Mouse (Mus musculus) naive thymus-derived CD4-positive, alpha-beta T cell, adult 2 months (primary cell): Measurements from ENCODE around the gene Cdc42bpa.
A peak's percentile ranks its signal among the peaks of the same experiment; 100 is the strongest.

Experiments
- DNase-seq: peaks from one replicate; pipeline ENCODE4 v3.0.0-alpha.2; 2011; ENCODE audit warnings: low read depth

Gene Cdc42bpa

DNA sequence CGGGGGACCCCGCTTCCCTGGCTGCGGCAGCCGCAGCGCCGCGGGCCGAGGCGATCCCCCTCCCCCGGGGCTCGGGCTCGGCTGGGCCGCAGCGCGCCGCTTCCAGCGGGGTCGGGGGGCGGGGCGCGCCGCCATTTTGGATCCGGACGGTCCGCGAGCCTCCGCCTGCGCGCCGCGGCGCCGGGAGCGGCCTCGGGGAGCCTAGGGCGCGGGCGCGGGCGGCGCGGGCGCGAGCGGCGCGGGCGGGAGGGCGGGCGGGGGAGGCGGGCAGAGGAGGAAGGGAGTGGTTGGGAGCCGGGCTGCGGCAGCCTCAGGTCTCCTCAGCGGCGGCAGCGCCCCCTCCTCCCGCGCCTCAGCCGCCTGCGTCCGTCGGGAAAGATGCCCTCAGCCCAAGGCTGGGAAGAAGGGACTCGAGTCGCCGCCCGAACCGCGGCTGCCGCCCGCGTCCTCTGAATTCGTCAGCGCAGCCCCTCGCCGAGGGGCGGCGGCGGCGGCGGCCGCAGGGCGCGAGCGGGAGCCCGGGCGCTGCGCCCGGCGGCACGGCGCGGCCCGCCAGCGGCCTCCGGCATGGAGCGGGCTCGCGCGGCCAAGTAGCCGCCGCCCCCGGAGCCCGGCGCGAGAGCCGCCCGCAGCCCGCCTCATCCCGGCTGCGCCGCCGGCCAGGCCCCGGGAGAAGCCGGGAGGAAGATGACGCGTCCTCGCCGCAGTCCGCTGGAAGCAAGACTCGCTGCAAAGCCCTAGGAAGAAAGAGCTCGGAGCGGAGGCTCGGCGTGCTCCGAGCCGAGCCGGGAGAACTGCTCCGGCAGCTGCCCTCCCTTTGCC, at the start of gene Cdc42bpa:
Gene Cdc42bpa (plus strand): TSS at position 752 of the 822 bp plus-strand sequence.
- DNase-seq, result peak; percentile 45

DNA sequence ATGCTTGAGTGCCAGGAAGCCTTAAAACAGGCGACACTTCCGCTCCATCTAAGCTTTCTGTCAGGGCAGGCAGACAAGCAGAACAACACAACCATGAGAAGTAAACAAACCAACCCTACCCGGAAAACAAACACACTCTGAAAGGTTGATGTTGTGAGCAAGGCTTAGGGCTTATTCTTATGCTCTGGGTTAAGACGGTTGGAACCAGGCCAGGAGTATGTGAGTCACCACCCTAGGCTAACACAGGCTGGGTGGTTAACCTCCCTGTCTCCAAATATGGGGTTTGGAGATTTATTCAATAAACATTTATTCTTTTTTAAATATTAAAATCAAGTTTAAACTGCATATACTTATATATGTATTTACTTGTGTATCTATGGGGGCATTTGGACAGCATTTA, 46.8 kb upstream of the Cdc42bpa start:
- DNase-seq, result no peak

DNA sequence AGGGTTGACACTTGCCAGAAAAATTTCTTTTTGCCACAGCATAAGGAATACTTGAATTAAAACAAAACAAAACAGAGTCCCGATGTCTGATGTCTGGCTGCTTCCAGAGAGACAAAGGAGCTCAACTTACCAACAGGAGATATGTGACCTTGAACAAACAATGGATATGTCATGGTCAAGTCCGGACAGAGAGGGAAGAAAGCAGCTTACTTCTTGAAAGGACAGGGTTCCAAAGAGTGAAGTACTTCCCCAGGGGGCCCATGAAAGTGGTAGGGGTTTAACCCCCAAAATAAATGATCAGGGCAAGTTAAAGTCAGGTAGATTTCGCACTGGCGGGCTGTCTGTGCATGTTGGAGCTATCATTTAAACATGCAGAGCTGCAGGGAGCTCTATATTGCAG, 43.2 kb upstream of the Cdc42bpa start:
- DNase-seq, result no peak

DNA sequence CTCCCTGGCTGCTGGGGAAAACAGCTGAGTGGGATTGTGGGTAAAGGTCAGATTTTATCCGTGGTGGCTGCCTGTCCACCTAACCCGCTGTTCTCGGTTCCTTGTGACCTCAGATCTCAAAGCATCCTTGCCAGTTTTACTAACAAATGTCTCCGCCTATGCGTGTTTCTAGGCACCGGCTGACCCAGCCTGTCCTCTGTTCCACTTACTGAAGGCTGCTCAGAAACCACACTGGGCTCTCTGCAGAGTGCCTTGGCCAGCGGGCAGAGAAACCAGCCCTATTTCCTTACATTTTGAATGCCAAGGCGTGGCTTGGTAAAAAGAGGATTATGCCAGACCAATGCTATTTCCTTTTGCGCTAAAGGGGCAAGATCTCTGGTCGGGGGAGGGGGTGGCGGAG, 42.8 kb upstream of the Cdc42bpa start:
- DNase-seq, result no peak

DNA sequence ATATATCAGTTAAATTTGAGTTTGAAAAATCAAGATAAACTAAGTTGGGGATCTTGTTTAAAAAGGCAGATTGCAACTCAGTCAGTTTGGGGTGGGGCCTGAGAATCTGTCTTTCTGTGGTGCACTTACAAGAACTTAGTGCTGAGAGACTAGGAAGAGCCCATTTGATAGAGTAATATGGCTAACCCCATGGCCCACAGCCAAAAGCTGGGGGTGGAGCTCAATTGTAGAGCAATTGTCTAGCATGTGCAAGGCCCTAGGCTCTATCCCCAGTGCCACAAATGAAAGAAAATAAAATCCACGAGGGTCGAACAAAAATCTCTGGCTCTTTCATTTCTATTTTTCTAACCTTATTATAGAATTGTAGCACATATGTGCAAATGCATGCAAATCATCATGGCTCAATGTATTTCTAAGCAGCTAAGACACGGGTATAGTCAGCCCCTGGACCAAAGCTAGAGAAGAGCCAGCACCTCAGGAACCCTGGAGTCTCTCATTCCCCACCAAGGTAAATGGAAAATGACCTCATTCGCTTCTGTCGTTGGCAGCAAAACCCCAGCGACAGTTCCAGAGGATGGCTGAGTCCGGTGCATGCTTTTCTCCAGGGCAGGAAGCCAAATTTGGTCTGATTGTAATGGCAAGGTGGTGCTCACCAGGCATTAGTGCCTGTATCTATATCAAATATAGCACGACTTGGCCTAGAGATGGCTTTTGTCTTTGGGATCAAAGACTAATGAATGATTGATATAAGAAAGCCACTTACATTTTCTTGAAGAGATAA, 40.4 kb upstream of the Cdc42bpa start:
- DNase-seq, result no peak

DNA sequence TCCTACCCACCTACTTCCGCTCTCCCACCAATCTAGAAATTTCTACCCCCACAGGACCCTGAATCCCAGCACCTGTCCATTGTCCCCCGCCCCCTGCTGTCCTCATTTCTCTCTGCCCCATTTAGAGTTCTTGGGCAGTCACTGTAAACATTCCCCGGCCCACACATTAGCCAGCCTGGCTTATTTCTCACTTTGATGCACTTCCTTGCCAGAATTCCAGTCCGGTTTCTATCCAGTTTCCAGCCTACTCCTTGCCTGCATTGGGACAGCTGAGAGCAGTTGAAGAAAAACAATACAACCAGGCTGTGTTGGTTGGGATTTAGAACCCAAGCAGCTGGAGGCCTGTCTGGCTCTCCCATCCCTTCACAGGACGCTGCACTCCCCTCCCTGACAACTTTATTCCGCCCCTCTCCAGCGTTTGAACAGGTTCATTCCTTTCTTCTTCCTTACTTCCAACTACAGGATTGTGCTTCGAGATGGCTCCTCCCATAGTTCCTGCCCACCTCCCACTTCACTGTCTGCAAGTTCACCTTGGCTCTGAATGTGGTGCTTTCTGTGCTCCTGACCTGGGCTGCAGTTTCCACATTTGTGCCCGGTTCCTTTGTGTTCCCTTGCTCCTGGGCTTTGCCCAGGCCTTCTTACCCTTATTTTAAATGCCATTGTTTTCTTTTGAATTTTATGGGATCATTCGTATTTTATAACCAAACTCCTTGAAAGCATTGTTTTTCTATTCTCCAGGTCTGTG, 36.4 kb upstream of the Cdc42bpa start:
- DNase-seq, result no peak

DNA sequence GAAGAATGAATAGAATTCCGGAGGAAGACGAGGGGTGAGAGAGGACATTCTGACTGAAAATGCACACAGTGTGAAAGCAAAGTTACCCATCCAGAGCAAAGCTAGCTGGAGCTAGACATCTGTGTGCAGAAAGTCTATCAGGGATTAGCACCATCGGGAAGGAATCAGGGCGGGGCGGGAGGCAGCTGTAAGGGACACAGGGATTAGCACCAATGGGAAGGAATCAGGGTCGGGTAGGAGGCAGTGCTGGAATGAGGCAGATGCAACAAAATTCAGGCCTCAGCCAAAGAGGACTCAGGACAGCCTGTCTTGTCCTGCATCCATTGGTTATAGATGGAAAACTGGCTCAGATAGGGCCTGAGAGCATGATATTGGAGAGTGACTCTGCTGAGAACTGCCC, 34.0 kb upstream of the Cdc42bpa start:
- DNase-seq, result no peak

DNA sequence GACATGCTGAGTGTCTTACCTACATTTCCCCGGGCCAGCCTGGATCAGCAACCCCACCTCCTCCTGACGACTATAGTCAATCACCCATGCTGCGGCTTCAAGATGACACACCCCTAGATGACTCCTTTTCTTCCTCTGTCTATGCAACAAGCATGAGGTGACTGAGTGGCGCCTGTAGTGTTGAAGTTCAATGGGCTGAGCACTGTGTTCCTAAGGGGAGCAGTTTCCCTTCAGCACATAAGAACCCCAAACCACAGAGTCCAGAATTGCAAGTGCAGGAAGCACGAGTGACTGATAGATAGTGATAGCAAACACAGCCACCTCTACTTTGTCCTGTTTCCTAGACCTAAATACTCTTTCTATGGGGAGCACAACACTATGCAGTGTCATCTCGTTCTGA, 33.2 kb upstream of the Cdc42bpa start:
- DNase-seq, result no peak

DNA sequence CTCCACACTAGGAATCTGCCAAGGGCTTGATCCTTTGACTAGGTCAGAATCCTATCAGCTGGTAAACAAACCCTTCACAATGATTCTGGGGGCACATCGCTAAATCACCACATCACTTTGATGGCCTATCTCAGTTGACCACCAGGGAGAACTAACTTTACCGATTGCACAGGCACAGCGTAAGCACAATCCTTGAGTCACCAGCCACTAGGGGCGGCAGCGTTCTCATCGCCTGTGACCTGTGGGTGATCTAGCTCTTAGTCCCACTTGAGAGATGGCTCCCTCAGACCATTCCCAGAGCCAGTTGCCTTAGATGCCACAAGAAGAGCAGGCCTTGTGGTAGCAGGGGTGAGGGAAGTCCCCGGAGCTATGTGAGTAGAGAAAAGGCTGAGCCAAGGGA, 31.4 kb upstream of the Cdc42bpa start:
- DNase-seq, result peak; percentile 3

DNA sequence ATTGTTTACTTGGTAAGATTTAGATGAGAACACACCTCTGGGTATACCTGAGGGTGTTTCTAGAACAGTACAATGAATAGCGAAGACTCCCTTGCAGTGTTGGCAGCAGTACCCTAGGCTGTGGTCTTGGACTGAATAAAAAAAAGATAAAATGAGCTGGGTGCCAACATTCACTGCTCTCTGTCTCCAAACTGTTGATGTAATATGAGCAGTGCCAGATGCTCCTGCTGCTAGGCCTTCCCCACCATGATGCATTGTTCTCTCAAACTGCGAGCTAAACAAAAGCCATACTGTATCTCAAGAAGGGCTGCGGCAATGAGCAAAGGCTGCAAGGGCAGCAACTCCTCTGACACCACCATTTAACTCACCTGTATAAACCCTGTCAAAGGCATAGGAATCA, 29.0 kb upstream of the Cdc42bpa start:
- DNase-seq, result no peak

DNA sequence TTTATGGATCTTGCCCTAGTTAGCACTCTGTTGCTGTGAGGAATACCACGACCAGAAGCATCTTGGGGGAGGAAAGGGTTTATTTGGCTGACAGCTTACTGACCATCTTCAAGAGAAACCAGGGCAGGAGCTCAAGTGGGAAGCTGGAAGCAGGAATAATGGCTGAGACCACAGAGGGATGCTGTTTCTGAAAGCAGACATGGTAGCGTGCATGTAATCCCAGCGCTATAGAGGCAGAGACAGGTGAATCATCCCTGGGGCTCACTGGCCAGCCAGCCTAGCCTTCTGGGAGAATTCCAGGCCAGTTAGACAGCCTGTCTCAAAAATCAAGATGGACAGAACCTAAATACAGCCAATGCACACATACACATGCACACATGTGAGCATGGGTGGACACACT, 26.2 kb upstream of the Cdc42bpa start:
- no peak for DNase-seq

DNA sequence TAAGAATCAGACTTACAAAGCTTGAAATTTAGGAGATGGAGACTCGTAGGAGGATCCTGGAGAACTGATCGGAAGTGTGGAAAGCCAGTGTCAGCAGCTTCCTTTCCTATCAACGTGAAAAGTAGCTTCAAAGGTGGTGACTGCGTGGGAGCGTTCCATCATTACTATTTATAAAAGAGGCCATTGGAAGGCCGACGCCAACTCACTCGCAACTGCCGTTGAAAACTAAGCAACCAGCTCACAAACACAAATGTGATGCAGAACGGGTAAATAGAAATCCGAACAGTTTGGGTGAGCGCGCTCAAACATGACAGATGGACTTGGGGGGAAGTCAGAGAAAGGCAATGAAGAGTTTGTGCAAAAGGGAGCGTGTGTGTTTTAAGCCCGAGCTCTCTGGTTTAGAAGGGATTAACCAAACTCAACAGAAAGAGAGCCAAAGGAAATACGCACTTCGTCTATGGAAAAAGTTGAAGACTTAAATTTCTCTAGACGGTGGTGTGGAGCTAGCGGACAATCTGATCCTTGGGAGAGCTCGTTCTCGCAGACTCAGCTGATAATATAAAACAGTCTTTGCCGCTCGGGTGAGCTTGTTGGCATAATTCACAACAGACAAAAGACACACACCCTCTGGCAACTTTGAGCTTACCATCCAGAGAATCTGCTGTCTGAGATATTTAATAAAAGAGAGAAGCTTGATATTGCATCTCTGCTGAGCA, 20.0 kb upstream of the Cdc42bpa start:
- DNase-seq, result no peak

DNA sequence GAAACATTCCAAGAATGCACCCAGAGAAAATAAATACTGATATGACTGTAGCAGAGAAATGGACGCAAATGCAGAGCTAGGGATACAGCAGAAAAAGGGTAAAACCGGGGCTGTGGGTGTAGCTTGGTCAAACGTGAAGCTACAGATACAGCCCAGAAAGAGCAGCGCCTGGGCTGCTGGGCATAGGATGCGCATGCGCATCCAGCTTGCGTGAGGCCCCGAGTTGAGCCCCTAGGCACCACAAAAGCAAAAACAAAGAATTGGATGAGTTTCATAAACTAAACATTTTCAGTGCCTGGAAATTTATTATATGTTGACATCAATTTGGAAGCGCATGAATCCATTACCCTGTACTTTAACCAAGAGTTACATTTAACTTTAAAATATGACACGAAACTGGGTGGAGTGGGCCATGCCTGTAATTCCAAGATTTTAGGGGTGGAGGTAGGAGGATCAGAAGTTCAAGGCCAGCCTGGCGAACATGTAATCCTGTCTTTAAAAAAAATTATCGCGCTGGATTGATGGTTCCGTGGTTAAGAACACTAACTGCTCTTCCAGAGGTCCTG, 19.4 kb upstream of the Cdc42bpa start:
- DNase-seq, result no peak

DNA sequence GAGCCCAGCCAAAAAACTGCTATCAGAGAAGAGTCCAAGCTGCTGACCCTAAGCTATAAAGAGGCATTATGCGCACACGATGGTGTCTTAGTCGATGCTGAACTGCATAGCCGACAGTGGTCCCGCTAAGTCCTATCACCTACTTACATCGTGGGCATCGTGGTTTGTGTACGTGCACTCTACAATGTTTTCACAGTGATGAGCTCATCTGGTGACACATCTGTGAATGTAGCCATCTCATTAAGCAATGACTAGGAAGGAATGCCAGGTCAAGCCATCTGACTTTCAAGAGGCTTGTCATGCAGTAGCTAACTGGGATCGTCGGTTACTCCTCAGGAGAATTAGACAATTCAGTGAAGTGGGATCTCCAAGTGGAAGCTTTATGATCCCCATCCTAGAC, 15.3 kb upstream of the Cdc42bpa start:
- DNase-seq, result no peak

DNA sequence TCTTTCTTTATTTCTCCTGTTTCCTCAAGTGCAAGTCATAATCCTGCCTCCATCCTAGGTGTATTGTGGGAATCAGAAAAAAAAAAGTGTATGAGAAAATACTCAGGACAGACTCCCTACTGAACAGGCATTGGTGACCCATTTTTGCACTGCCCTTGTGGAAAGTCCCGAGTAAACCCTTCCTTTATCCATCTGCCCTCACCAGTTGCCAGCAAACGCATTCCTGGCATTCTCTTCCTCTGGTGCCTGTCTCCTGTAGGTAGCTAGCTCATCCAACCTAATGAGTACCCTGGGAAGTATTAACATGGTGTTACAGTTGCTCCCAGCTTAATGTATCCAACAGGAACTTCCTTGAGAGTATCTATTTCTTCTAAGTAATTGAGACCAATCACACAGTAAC, 13.7 kb upstream of the Cdc42bpa start:
- no peak for DNase-seq

DNA sequence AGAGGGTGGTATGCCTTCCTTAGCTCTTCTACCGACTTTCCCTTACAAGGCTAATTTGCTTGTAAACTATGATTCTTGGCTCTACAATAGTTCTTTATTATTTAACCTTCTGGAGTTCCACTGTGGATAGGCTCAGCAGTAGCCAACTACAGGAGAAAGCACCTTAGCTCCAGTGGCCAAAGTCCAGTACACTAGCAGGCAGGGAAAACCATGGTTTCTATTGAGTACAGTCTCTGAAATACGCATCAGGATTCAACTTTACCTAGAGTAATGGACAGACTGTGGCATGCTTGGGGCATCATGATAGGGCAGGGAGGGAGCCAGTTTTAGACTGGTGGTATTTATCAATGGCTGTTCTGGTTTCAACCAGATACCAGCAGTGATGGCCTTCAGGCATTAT, 12.6 kb upstream of the Cdc42bpa start:
- DNase-seq, result no peak

DNA sequence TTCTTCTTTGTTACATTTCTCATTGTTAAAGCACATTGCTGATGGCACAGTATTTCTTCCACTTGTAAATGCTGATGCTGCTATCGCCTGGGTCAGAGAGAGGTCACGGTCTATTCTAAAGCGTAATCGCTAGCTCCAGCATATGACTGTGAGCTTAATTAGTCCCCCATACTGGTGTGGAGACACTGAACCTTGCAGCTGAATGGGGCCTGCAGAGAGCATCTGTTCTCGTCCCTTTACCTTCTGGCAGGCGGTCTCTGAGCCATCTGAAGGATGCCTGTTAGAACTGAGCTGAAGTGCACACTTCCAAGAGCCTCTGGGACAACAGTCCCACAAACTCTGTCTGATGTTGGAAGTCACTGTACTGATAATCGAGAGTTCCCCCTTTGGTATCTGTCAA, 8.7 kb upstream of the Cdc42bpa start:
- DNase-seq, result no peak

DNA sequence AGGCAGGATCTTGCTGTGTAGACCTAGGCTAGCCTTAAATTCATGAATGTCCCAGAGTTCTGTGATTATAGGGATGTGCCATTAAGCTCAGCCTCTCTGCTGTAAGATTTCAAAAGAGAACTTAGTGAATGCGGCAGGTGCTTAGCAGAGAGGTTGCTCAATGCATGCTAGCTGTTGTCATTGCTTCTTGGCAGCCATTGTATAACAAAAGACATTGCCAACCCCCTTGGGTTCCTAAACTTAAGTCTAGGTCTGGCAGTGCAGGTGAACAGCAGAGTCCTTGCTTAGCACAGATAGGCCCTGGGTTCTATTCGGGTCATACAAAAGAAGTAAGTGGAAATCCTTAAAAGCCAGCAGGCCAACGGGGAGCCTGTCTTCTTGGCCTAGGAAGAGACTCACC, 7.0 kb upstream of the Cdc42bpa start:
- DNase-seq, result no peak

DNA sequence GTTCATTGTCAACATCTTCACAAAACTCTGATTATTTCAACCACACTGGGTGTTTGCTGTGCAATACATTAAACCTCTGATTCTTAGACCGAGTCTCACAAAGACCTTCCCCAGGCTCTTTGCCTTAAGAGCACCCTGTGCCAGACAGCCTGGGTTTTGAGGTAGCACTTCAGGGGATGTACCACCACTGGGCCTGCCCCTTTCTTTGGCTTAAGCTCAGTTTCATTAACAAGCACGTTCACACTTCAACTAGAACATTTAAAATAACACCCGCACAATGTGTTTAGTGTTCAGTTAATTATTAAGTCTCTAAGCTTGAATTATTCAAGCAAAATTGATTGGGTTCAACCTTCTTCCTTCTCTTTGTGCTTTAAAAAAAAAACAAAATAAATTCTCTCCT, 2.8 kb upstream of the Cdc42bpa start:
- no peak for DNase-seq

DNA sequence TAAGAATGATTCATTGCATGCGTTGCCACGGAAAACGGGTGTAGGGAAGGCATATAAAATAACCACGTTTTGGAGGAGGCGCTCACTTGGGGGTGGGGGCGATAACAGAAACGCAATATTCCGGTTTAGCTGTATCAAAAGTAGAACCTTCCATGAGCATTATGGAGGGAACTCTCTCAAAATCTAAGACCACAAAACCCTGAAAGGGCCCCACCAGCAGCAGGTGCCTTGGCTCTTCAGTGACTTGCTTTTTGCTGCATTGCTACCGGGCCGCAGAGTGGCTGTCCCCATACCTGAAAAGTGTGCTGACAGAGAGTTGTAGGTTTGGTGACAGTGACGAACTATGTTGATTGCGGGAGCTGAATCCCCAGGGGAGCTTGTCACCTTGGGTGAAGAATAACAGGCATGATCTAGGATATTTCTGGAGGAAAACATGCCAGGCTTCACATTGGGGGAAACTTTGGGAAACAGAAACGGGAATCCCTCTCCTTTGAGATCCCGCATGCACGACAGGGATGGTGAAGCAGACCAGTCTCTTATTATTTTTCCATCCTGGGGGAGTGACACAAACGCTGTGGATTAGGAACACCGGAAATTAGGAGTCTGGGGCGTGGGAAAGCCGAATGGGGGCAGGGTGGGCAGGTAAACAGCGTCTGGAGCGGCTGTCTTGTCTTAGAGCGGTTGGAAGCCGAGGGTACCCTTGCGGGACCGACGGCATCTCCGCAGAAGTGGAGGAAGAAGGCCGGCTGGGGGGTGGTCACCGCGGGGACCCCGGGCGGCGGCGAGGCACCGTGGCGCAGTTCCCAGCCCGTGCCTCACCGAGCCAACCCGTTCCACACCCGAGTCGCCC, 1.2 kb upstream of the Cdc42bpa start:
- DNase-seq, result peak; percentile 37

DNA sequence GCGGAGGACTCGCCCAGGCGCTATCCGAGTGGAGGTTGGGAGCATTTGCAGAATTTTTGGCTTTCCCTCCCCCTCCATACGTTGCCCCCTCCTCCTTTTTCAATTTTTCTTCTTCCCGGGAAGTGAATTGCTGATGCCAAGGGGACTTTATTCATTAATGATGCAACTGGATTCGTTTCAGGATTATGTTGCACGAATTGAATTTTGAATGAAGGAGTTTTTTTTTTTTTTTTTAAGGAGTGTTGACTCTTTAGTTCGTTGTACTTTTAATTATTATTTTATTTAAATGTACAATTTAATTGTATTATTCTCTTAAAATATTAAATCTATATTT, 238 bp downstream of the Cdc42bpa start:
- DNase-seq, result no peak
